Mouse (Mus musculus) liver (tissue): ENCODE data around the gene Llgl2.

Experiments used
- DNase-seq: peaks from one replicate; pipeline ENCODE4 v3.0.0-alpha.2; 2020; ENCODE audit warnings: mixed read lengths

Llgl2 gene

DNA sequence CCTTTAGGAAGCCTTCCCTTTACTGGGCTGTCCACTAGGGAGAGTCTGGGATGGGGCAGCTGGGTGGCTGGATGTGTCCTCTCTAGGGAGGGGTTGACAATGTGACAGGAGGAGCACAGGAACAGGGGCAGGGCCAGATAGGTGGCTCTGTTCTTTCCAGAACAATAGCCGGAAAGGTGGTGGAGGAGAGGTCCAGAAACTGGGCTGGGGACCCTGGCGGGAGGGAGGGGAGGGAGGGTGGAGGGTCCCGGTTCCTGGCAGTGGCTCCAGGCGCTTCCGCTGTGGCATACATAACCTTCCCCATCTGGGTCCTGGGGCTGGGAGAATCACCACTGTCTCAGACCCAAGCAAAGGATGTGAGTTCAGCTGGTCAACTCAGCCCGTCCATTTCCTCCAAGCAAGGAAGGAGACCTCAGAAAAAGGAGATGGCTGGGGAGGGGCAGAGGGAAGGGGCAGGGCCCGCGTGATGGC, 14.5 kb upstream of the Llgl2 start:
- no peak for DNase-seq

- peak; percentile 65 for DNase-seq
These were observed 13.5 kb upstream of the Llgl2 start for GRCm38 (mm10) chr11:115810377-115810776.

- DNase-seq, result no peak
These were observed 12.3 kb upstream of the Llgl2 start for GRCm38 (mm10) chr11:115811381-115812093.

DNA sequence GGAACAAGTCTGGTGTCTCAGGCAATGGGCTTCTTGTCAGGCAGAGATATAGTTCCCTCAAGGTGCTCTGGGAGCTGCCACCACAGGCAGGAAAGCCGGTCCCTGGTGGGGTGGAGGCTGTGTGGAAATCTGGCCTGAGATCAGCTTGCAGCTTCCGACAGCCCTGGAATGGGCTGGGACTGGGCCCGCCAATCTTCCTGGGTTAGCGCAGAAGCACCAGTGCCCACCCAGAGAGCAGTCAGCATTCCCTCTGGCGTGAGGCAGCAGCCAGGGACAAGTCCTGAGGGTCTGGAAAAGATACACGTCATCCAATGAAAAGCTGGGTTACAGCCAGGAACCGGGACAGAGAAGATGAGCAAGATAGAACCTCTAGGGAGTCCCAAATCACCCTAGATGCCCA, 11.8 kb upstream of the Llgl2 start:
- DNase-seq, result no peak

DNA sequence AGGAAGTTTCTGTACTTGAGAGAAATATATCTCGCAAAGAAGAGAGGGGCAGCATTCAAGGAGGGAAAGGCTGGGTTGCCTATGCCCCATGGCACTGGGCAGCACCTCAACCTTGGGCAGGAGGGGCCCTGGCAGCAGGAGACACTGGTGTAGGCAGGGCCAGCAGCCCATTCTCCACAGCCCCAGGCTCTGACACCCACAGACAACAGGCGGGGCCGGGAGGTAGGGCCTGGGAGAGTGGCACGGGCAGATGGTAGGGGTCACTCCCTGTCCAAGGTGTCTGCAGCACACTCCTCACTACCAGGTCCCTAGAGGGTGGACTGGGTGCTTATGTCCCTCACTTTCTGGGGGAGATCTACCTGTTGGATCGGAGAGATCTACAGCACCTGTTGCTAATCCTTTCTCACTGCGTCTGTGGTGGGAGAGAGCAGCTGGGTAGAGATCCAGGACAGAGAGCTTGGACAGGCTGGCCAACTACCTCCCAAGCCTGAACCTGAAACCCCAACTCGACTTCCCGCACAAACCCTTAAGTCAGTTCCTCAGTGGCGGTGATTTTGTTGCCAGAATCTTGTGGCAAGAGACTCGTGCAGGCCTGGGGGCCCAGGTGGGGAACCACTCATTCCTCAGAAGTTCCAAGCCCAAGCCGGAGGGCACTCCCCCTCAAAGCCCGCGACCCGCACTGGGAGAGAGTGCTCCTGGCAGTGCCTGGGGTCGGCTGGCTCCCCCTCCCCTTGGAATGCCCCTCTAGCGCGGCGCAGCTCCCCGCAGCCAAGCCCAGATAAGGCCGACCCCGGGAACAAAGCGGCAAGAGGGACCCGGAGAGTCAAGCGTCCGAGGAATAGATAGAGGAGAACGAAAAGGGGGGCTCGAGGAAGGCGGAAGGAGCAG, 11.1 kb upstream of the Llgl2 start:
- peak; percentile 57 for DNase-seq

- DNase-seq, result peak; percentile 100
These were observed 10.1 kb upstream of the Llgl2 start, which contains the start of gene Caskin2 for GRCm38 (mm10) chr11:115813507-115814296. Gene Caskin2, minus strand, starts transcription at chr11:115813639.

- DNase-seq, result peak; percentile 91
These were observed 9.0 kb upstream of the Llgl2 start, which contains the start of gene Tsen54 for GRCm38 (mm10) chr11:115814605-115815450. Gene Tsen54, plus strand, starts transcription at chr11:115814724.

DNA sequence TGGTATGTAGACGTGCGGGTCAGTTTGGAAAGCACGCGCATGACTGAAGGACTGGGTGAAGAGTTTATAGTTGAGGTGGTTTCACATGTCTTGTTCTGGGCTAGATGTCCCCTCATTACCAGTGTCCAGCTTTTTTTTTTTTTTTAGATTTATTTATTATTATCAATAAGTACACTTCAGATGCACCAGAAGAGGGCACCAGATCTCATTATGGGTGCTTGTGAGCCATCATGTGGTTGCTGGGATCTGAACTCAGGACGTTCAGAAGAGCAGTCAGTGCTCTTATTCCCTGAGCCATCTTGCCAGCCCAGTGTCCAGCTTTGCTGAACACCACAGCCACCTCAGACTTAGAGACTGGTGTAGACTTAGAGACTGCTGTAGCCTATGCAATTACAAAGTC, 6.5 kb upstream of the Llgl2 start:
- DNase-seq, result no peak

DNA sequence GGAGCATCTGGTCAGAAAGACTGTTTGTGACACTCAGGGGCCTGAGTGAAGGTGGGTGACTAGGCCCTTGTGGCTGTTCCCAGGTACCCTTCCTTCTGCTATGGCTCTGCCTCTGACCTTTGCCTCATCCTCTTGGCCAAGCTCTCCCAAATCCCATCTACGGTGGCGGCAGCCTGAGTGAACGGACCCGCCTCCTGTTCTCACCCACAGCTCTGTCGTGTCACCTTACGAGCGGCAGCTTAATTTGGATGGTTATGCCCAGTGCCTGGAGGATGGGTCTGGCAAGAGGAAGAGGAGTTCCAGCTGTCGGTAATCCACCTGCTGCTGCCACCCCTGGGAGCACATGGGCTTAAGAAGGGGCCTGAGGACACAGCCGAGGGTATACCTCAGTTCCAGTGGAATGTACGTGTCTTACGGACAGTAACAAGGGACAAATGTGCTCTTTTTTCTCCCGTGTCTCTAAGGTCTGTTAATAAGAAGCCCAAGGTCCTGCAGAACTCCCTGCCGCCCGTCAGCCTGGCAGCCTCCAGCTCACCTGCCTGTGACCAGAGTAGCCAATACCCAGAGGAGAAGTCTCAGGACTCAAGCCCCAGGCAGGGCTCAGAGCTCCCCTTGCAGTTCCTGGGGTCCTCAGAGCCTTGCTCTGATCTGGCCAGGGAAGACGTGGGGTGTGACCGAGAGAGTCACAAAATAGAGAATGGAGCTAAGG, 3.8 kb upstream of the Llgl2 start:
- no peak for DNase-seq

DNA sequence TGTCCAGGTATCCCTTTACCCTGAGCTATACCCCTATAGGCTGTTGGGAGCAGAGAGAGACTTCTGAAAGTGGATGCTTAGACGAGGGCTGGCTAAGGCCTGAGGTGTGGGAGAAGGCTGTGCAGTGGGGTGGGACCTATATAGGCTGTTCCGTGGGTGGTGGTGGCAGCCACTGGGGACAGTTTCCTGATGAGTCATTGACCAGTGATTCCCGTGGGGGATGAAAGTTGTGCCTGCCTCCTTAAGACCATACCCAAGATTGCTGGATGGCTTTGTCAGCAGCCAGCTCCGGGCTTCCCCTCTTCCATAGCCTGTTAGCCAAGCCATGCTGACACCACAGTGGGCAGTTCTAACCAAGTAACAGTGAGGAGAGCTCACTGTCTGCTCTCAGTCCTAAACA, 2.8 kb upstream of the Llgl2 start:
- no peak for DNase-seq

DNA sequence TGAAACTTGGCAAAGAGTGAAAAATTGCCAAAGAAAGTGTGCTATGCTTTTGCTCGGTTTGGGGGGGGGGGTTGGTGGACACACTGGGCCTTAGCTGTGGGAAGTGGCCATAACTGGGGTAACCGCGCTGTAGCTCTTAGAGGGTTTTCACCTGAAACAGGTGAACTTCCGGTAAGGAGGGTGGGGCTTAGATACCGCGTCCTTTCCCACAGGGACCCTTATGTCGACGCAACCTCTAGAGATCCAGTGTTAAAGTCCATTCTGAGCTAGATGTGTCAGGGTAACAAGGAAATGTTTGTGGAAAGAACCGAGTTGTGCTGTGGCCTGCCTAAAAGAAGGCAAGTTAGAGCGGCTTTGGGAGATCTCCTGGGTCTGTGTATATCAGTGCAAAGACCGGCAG, 964 bp downstream of the Llgl2 start:
- no peak for DNase-seq

GRCm38 (mm10) chr11:115826487-115826886, 2.6 kb downstream of the Llgl2 start:
- no peak for DNase-seq

DNA sequence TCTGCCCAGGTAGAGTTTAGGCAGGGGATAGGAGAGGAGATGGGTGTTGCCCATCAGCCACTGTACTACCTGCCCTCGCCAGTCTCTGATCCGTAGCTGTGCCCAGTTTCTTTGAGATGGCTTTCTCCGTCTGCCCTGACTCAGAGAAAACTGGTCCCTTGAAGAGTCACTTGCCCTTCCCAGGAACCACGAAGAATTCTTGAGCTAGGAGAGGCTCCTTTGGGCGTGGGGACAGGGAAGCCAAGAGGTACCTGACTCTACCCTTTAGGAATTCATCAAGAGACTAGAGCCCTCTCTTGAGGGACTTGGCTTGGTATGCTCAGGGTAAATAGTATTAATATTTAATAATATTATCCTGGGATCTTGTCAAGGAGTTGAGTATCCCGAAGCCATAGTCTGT, 3.8 kb downstream of the Llgl2 start:
- DNase-seq, result no peak

GRCm38 (mm10) chr11:115829036-115829435, 5.2 kb downstream of the Llgl2 start:
- DNase-seq, result no peak

DNA sequence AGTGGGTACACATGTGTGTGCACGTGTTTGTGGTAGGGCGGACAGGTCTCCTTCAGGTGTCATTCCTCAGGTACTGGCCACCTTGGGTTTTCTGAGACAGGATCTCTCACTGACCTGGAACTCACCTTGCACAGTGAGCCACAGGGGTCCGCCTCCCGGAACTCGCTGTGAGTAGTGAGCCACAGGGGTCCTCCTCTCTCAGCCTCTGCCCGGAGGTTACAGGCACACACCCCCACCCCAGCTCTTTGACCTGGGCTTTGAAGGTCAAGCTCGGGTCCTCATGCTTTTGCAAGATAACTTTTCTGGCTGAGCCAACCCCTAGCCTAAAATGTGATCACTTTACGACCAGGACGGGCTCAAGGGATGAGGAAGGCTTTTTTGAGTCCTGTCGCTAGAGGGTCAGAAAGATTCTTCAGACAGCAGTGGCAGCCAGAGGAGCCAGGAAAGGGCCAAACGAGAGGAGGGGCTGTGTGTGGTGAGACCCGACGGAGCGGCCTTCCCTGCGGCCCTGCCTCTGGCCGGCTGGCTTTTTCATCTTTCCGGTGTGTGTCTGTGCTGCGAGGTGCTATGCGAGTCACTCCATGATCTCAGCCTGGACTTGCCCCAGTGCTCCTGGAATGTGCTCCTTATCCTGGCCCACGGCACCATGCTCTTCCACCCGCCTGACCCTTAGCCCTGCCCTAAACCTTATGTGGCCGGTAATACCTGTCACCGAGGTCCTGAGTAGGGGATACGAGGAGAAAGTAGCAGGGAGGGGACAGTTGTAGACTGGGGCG, 6.9 kb downstream of the Llgl2 start:
- DNase-seq, result no peak

- peak; percentile 67 for DNase-seq
These were observed 7.7 kb downstream of the Llgl2 start for GRCm38 (mm10) chr11:115831518-115831917.

- DNase-seq, result no peak
These were observed 8.2 kb downstream of the Llgl2 start for GRCm38 (mm10) chr11:115832064-115832463.

GRCm38 (mm10) chr11:115832523-115832922, 8.7 kb downstream of the Llgl2 start:
- DNase-seq, result peak; percentile 73

DNA sequence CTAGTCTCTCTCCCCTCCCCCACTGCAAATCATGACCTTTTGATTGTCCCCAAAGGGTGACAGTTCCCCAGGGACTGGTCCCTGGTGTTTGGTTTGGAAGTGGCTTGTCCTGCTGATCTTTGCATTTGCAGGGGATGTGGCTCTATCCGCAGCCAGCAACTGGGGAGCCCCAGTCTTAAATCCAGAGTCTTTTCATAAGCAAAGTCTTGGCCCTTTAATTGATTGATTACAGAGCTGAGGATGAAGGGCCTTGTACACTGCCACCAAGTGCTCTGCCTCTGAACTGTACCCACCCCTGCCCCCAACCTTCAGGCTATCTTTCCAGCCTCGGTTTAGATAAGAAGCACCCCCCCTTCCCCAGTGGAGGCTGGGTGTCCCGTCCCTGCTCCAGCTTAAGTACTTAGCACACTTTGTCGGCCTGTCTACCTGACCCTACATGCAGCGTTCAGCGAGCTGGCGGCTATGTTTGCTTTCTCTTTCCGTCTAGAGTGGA, 9.2 kb downstream of the Llgl2 start:
- peak; percentile 57 for DNase-seq

DNA sequence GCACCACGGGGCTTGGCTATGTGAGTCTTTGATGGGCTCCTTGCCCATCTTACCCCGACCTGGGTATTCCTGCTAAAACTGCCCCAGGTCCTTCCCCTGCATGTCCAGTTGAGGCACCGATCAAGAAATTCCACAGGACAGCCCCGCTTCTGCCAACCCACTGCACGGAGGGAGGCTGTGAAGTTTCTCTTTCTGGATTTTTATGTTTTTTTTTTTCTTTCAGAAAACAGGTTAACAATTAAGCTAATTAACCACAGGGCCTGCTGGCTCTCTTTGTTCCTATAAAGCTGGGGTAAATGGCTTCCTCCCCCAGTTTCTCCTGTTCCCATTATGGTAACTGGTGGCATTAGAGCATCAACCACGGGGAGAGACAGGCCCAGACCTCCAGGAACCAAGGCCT, 10.2 kb downstream of the Llgl2 start:
- no peak for DNase-seq
